Mouse (Mus musculus) thymus, postnatal 25 days (tissue): ENCODE data around the gene Anks1b.

Experiments used
- DNase-seq: peaks from one replicate; pipeline ENCODE4 v3.0.0; 2022

Anks1b gene

DNA sequence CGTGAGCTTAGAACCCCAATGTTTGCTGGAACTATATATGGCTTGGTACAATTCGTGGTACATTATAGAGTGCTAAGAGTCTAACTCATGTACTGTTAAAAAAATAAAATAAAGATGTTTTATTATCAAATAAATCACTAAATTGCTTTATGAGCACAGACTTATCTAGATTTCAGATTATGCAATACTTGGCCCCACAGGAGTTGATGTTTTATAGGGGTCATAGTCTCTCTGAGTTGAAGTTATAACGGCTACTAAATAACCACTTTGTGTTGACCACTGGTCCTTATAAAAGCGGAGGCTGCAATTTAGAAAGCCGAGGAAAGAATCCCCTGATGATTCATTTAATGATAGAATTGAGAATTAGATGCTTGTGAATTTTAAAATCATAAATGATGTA lies 323.6 kb downstream of the Anks1b start:
- DNase-seq, result no peak

DNA sequence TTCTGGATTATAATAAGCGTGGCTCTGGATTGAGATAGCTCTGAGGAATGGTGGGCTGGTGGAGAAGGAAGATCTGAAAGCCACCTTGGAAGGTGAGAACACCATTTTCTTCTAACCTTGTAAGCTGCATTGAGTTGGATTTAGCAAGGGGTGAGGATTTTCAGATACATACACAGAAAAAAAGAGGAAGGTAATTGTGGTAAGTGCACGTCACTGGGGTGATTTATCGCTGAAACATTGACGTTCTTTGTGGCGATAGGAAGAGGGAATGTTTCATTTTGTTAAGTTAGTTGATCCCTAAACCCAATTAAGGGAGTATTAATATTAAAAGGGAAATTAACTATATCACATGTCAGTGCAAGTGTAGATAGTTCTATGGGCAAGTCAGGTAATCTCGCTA lies 336.7 kb downstream of the Anks1b start:
- DNase-seq, result no peak

DNA sequence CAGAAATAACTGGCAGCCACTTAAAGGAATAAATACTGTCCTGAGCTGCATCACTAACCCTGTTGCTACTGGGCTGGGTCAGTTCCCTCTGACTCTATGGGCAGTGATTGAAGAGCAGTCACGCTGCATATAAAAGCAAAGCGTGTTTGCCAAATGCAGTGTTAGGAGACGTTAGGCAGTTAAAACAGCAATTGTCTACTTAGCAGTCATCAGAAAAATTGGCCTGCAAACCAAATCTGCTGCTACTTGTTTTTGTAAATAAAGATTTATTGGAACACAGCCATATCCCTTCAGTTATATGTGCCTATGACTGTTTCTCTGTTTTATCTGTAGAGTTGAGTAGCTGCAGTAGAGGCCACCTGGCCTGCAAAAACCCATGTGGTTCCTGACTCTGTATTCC lies 347.2 kb downstream of the Anks1b start:
- DNase-seq, result no peak

DNA sequence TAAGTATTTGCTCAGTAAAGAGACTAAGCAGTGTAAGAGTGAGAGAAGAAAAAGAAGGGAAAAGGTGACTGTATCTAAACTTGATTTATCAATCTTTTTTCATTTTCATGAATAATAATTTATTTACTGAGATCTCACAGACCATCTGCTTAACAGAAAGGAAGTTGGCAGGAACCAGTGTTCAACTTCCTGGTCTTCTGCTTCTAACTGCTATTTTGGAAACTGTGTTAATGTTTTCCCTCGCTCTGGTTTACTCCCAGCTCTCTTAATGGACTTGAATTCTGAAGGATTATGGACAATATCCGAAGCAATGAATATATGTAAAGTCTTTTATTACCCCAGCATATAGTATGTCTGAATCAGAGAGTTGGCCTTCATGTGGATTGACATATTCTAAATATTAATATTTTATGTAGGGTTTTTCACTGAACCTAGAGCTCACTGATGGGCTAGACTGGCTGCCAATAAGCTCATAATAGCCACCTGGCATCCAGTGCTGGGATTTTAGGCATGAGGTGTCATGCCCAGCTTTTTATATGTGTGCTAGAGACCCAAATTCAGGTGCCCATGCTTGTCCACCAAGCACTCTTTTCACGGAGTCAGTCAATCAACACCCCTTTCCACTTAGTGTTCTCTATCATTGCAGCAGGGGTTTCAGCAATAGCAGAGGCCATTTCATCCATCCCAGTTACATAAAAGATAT lies 349.6 kb downstream of the Anks1b start:
- no peak for DNase-seq

DNA sequence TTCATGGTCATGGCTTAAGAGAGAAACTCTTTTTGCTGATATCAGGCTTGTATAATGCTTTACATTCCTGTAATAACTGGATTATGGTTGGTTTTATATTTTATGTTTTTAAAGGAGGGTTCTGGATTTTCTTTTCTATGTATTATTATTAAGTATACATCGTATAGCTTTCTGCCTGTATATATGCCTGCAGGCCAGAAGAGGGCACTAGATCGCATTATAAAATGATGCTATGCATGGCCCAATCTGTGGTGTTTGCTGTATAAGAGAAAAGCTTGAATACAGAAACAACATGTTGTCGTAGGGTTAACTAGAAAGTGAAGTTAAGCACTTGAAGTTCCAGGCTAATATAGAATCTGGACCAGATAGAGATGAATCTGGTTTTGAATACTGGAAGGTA lies 362.0 kb downstream of the Anks1b start:
- no peak for DNase-seq

DNA sequence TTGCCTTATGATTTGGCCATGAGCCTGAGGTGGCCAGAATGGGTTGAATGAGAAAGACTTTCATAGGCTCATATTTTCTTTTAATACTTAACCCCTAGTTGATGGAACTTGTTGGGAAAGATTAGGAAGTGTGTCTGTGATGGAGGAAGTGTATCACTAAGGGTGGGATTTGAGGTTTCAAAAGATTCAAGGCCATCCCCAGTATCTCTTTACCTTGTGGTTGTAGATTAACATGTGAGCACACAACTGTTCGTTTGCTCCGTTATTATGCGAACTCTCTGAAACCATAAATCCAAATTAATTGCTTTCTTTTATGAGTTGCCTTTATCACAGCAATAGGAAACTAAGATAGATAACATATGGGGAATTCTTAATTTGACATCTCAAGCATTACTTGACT lies 364.0 kb downstream of the Anks1b start:
- DNase-seq, result no peak

DNA sequence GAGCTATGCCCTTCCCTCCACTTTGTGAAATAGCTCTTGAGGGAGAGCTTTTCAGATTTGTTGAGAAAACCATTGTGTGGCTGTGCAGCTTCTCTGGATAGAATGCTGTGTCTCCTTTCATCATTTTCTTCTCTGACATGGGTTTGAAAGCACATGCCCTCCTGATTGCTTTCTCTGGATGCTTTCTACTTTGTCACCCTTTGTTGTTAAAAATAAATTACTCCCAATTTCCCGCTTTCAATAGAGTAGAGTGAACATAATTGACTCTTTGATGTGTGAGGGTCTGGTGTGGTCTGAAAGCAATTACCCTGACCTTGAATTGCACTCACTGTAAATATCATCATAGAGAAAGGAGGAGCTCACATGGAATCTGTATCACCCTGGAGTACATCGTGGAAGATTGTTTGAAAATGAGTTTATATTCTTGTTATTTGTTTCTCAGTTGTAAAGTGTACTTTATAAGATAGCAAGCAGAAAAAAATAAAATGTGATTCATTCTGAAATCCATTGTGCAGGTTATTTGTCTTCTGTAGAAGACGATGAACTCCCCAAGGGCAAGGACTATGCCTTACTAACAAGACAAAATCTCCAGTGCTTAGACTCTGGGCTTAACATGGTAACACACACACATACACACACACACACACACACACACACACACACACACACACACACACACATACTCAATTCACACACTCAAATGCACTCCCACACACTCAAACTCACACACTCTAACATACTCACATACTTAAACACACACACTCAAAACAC lies 385.8 kb downstream of the Anks1b start:
- DNase-seq, result no peak

DNA sequence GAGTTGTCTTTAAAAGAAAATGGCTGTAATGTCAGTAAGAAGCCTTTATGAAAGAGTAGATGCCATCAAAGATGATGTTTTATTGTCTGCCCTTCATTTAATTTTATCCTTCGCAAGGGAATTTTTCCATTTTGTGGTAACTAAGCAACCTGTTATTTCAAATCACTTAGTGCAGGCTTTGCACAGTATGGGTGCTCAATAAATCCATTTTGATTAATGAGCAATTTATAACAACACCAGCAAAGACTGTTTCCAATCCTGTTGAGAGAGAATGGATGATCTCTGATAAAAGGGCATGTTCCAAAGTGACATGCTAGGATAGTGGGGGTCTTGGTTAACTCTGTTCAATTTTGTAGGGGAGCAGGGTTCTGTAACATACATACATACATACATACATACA lies 398.0 kb downstream of the Anks1b start:
- no peak for DNase-seq

DNA sequence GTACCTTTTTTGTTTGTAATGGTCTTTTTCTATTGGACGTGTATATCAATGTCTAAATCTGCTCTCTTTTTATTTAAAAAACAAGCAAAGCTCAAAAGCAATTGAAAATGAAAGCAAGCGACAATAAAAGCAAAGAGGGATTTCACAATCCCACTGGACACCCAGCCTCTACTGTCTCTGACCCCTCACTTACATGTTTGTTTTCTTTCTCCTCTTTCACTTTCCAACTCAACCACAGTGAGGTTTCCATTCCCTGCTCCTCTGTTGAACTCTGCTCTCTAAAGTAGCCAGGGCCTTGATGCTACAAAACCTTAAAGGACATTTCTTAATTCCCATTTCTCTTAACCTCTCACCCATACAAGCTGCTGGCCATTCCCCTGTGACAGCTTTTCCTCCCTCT lies 400.0 kb downstream of the Anks1b start:
- no peak for DNase-seq

DNA sequence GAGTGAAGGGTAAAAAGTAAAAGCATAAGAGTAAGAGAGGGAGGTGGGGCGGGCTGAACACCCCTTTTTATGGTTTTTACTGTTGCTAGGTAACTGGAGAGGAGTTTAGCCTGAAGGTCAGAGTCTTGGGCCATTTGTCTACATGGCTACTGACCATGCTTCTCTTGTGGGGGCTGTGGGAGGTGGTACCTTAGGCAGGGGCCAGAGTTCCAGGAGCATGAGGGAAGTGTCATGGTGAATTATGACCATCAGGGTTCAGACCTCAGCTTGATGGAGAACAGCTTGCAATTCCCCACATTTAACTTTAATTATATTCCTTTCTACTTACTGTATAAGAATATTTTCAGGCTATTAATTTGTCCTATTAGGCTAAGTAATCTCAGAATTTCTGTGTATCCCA lies 413.3 kb downstream of the Anks1b start:
- no peak for DNase-seq

DNA sequence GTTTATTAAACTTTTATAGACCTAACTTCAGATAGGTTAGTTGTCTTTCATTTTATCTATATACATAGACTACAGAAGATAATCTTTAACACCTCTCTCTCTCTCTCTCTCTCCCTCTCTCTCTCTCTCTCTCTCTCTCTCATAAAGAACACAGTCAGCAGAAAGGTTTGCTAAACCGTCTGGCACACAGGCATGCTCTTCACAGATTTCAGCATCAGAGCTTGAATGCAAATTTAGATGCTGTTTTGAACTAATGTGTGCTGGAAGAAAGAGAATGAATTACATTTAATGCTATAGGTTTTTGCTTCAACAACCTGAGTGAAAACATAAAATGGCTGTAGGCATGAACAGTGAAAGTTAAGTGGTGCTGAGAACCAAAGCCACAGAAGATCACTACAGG lies 429.9 kb downstream of the Anks1b start:
- DNase-seq, result no peak

DNA sequence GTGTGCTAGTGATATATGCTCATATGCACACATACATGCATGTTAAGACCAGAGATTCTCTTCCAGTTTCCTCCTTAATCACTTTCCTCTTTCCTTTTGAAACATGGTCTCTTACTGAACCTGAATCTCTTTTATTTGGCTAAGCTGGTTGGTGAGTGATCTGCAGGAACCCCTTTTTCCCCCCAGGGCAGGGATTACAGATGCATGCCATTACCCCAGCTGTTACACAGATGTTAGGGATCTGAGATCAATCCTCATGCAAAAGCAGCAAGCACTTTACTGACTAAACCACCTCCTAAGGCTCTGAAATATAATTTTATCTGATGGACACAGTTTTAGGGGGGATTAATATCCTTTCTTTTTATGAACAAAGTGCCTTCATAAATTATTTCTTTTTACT lies 432.8 kb downstream of the Anks1b start:
- DNase-seq, result no peak

DNA sequence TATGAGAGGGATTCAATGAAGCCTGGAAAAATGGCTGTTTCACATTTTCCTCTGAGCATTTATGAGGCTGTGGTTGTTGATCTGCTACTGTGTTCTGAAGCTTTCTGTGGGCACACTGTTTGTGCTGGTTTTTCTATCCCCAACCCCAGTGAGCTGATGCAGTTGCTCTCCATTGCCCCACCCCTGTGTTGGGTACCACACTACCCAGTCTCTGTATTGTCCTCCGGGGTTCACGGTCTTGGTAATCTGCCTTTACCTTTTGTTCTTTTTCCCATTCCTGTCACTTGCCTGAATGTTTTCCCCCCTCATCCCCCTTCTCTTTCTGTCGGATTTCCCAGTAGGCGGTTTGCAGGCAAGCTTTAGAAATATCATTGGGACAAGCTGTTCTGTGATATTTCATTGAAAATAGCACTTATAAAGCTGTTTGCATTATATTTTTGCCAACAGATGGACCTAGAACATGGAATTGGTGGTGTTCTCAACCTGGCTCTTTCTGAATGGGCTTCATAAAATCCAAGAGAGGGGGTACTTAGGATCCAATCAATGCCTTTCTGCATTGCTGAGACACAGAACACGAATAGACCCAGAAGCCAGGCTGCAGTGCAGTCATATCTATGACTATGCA lies 434.7 kb downstream of the Anks1b start:
- no peak for DNase-seq

DNA sequence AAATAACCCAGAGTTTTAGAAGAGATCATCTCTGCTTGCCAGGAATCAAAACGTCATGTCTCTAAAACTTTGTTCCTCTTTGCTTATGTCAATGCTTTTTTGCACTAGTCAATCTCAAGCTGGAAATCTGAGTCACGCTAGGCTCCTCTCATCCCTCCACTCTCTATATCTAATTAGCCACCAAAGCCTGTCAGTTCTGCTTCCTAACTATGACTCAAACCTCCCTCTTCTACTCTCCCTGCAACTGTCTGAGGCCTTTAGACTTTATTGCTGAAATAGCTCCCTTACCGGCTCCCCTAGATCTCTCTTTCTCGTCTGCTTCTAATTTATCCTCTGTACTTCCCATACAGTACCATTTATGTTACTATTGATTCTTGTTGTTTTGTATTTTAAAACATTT lies 456.5 kb downstream of the Anks1b start:
- no peak for DNase-seq

DNA sequence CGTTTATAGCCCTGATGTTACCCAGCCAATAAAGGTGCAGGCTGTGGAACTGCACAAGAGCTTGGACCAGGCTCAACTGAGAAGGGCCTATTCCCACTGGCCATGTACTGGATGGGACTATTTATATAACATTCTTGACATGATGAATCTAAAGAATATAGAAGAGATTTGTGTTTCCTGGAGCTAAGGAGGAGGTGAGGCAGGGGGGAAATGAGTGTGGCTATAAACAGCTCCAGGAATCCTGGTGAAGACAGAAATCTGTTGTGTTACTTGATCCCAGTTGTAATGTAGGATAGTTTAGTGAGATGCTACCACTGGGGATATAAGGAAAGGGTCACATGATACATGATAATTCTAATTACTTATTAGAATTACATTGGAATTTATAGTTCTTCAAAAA lies 472.1 kb downstream of the Anks1b start:
- DNase-seq, result no peak

DNA sequence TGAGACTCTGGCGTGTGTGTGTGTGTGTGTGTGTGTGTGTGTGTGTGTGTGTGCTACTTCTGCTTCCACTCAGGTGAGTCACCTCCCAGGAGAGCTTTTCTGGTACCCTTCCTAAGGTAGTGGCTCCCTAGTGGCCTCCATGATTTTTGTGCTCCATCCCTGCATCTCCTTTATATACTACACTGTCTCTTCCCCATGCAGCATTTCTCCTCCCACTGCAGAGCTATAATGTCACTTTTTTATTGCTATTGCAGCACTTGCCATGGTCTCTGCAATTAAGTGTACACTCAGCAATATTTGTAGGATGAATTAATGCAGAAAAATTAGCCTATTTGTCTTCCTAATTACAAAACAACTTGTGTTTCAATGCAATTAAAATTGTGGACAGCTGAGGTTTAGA lies 482.9 kb downstream of the Anks1b start:
- no peak for DNase-seq

DNA sequence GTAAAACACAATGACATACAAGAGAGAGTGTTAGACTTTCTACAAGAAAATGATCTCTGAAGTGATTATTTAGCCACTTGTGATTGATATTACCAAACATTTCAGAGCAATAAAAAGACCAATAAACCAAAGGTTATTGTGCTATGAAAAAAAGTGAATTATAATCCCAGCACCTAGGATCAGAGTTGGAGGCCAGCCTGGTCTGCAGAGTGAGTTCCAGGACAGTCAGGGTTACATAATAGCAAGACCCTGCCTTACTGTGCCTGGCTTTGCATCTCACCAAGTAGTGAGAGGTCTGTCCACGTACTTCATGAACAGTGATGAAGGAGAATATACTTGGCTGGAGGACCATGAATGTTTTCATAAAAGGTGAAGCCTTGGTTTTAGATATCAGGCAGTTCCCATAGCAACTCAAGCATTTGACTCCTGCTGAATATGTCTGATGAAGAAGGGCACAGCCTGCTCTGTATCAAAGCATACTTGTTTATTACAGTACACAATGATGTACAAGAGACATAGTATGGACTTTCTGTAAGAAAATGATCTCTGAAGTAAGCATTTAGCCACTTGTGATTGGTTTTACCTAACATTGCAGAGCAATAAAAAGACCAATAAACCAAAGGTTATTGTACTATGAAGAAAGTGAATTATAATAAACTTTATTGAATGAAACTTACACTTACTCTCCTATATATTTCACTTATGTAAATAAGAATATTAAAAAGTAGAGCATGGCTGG lies 484.0 kb downstream of the Anks1b start:
- no peak for DNase-seq

DNA sequence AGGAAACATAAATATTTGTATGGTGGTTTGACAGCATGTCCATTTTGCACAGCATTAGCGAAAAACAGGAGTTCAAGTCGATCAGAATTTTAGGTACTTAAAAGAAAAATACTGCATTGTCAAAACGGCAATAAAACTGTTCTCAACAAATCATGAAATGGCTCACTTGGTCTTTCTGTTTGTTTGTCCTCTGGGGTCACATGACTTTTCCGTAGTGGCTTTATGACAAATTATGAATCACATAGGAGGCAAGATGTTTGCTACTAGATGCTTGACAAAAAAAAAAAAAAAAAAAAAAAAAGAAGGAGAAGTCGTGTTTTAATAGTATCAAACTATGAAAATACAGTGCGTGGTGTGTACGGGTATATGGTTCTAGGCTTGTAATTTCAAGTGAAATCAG lies 495.7 kb downstream of the Anks1b start:
- DNase-seq, result no peak

DNA sequence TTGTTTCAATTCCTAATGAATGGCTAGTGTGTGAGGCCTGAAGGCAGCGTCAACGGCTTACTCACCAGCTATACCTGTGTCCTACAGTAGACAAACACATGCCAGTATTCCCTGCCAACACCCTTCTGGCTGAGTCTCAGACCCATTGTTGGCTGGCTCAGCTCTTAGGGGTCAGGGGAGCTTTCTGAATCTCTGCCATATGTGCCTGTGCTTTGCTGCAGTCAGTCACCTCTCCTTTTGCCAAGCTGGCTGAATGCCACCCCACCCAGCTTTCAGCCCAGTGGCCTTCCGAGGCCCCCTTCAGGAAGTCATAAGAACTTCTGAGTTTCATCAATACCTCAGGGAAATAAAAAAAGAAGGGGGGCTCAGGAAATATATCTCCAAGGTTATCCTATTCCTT lies 497.4 kb downstream of the Anks1b start:
- no peak for DNase-seq

DNA sequence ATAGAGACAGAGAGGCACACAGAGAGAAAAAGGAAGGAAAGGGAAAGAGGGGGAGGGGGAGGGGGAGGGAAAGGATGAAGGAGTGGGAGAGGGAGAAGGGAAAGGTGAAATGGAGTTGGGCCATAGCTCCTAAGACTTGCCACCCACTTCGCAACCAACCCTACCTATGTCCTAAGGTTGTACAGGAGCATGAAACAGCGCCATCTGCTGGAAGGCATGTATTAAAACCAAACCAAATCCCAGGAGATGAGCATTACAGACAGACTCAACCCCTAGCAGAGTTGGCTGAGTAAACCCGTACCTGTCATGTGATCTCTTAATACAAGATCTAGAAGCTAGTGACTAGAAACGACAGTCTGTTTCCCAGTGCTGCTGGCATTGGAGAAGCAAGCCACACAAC lies 500.2 kb downstream of the Anks1b start:
- peak; percentile 3 for DNase-seq

DNA sequence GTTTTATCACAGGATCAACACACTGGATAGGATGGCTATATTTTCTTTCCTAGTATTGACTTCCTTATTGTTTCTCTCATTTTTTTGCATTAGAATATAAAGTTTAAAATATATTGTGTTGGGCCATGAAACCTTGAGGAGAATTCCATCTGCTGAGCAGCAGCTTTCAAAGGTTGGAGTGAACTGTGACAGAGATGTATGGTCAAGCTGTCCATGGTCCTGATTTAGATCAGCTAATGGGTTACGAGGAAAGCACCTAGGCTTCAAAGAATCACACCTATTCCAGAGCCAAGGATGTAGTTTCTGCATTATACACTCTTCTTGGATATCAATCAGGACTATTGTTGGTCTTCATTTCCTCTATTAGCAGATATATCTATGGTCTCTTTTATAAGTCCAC lies 503.3 kb downstream of the Anks1b start:
- DNase-seq, result no peak

DNA sequence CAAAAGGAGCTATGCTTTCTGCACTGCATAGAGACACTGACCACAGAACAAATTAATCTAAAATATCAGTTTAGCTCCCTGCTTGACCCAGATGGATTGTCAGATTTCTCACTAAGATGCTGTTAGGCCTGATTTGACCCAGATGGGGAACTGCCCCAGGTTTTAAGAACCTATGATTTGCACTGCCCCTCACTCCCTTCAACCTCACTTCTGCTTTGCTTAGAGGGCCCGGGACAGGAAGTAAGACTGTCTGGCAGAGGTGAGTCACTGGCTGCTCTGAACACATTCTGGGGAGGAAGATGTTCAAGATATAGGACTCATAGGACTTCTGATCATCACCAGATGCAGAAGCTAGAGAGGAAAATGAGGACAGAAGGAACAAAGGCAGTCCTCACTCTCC lies 506.8 kb downstream of the Anks1b start:
- no peak for DNase-seq

DNA sequence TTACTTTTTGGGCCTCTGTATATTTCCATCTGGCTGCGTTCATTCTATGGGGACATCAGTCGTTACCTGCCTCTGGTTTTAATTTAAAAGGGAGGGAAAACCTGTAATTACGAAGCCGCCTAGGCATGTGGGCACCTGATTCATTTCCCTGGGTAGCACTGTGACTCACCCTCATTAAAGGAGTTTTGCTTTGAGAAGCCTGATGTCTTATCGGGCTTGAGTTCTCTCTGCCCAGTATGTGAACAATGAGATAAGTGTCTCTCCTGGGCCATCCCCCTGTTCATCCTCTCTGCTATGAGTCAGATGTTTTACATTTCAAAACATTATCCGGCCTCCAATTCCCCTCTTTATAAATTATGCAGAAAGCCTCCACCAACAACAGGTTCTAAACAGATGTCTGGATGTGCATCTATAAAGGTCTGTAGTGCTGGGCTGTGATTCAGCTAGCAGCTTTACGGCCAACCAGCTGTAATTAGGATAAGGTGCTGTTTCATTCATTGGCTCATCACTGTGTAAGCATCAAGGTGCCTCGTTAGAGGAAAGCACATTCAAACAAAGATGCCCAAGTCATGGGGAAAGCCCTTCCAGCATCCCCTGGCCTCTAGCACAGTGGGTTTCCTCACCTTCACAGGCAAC lies 507.5 kb downstream of the Anks1b start:
- no peak for DNase-seq
